Mouse (Mus musculus): ENCODE data around the gene Nxpe3.
A peak's percentile ranks its signal among the peaks of the same experiment; 100 is the strongest.

Nxpe3 gene

DNA sequence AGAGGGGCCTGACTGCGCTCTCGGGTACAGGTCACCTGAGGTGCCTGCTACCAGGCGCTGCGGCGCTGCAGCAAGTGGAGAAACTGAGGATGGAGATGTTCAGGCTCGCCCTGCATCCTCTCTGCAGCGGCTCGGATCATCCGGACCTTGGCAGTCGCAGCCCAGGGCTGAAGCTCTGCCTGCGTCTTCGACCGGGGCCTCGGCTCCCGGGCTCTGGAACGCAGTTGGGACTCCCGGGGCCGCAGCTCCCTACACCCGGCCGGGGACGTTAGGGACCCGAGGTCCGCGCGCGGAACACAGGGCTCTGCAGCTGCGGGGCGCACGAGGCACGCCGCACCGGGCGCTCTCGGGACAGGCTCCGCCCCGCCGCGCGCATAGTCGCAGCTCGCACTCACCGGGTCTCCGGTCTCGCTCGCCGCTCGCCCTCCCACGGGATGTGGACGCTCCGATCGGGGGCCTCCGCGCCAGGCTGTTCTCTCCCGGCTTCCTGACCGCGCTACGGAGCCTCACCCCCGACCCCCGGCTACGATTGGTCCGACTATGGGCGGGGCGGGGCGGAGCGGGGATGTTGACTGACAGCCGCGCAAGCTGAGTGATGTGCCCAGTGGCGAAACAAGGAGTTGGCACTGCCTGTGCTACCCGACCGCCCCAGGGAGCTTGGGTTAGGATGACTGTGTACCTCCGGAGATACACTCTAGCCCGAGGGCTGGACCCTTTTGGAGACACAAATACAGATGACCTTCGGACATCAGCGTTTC is at the start of gene Nxpe3:
TSS of gene Nxpe3 (minus strand) at position 393 of the 758 bp plus-strand sequence.
- DNase-seq (ENCODE audit: low spot score) = peak; percentile 79

DNA sequence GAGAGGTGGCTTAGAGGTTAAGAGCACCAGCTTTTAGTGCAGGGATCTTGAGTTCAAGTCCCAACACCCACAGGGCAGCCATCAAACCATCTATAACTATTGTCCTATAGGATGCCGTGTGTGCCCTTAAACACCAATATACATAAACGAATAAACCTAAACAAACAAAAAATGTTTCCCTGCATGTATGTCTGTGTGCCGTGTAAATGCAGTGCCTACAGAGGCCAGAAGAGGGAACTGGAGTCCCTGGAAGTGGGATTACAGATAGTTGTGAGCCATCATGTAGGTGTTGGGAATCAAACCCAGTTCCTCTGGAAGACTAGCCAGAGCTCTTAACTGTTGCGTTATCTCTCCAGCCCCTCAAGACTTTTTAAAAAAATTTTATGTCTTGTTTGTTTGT is 45.7 kb upstream of the Nxpe3 start:
- DNase-seq (ENCODE audit: low spot score) = no peak

DNA sequence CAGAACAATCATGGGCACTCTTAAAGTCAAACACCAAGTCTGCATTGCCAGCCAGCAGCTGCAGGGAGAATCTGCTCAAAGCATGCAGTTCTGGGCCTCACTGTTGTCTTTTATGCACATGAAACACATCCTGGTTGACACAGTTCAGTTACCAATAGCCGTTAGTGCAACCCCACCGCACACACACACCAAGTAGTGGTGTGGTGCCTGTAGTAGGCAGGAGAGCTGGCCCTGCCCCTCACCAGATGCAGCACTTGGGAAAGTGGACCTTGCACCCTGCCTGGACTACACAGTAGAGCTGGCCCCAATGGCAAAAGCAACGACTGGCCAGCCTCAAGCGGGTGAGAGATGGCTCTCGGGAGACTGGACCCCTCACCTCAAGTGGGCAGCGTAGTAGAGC is 44.6 kb upstream of the Nxpe3 start:
- DNase-seq (ENCODE audit: low spot score) = no peak

DNA sequence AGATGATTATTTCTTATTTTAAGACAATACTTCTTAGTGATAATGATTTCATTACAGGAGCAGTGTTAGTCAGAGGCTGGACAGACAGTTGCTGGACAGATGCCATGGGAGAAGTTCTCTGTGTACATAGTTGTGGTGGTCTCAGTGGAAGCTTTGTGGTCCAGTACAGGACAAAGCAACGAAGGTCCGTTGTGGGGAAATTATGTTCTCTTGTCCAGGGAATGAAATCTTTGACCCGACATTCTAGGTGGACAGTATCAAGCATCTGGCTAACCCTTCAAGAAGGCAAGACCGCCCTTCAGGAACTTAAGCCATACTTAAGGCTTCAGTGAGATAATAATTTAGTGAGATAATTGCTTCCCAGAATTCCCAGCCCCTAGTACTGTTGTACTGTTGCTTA is 43.7 kb upstream of the Nxpe3 start:
- DNase-seq (ENCODE audit: low spot score) = no peak

DNA sequence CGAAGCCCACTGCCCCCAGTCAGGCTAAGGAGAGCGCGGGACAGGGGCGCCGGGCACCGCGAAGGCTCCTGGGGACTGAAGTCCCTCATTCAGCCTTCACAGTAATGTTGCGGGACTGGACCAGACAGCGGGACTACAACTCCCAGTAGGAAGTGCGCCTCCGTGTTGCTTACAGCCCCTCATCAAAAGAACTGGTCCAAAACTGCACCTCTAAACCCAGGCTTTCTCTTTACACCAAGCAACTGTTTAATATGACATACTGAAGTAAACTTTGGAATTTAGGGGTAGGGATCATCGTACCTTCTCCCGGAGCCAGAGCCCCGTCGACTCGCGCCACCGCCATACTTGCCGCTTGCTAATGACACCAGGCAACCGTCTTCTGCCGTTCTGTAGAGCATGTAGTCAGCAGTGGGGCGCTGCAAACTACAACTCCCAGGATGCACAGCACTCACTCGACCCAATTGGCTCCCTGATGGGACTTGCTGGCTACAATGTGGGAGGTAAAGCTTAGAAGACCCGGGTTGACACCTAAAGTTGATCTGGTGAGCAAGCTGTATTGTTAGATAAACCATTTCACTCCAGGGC is 39.5 kb upstream of the Nxpe3 start, which contains the start of gene Cep97:
TSS of gene Cep97 (minus strand) at position 403 of the 585 bp plus-strand sequence.
- peak; percentile 83 for DNase-seq (ENCODE audit: low spot score)

DNA sequence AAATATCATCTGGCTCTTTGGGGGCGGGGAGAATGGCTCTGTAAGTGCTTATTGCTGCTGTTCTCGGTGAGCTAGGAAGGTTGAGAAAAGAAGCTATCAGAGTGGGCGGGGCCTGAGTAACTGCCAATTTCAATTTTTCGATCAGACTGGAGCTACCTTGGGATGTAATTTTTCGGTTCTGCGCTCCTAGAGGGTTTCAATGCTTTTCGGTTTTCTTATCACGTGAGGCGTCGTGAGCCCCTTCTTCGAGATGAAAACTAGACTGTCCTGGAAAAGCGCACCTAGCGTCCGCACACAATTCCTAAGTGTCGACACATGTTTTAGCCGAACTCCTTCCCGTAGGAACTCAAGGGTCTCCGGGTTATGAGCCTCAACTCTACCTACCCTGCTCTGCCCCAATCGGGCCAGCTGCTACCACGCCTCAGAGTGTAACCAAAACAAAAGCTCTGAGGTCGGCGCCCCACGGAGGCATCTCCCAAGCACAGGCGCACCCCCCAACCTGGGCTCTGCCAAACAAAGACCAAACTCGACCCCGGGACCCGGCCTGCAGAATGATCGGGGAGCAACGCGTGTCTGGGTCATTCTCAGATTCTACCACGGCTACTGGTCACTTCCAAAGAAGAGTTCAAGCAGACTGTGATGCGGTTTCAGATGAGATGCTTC is 38.7 kb upstream of the Nxpe3 start:
- peak; percentile 48 for DNase-seq (ENCODE audit: low spot score)

DNA sequence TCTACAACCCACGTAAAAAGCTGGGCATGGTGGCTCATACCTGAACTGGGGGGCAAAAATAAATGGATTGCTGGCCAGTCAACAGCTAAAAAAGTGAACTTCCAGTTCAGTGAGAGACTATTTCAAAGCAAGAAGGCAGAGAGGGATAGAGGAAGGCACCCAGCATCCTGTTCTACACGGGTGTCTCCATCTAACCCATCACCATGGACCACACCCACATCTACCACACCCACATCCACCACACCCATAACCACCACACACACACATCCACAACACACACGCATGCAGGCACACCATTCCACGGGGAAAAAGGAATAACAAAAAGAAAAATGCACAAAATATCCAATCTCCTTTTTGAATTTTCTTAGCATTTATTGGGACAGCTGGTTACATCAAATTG is 28.9 kb upstream of the Nxpe3 start:
- DNase-seq (ENCODE audit: low spot score) = no peak

DNA sequence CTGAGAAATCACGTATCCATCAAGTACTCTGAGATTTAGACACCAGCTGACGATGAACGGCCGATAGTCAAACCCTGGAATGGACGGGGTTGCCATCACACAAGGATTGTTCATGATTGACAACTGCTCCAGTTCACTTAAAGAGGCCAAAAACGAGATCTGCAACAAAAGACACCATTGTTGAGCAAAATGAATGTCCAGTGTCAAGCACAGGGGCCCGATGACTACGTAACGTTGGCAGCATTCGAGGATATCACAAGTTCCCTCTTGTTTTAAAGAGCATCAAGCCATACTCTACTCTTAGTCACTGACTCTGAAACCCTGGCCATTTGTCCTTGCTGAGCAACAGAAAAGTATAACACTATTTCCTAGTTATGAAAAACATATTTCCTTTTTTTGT is 27.0 kb upstream of the Nxpe3 start:
- no peak for DNase-seq (ENCODE audit: low spot score)

DNA sequence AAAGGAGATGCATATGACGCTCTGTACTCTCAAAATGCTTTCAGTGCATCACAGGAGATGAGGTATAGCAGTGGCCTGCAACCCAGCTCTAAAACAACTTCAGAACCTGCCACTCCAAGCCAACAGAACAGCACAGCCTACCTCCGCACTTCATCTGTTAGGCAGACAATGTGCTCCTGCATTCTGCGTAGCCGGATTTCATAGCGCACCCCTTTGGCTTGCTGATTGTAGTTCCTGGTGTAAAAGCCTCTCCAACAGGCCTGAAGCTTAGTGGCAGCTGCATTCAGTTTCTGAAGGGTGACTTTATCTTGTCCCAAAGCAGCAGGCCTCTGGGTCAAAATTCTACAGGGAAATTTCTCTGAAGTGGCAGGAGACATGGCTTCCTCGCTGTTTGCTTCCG is 19.6 kb upstream of the Nxpe3 start:
- DNase-seq (ENCODE audit: low spot score) = no peak

DNA sequence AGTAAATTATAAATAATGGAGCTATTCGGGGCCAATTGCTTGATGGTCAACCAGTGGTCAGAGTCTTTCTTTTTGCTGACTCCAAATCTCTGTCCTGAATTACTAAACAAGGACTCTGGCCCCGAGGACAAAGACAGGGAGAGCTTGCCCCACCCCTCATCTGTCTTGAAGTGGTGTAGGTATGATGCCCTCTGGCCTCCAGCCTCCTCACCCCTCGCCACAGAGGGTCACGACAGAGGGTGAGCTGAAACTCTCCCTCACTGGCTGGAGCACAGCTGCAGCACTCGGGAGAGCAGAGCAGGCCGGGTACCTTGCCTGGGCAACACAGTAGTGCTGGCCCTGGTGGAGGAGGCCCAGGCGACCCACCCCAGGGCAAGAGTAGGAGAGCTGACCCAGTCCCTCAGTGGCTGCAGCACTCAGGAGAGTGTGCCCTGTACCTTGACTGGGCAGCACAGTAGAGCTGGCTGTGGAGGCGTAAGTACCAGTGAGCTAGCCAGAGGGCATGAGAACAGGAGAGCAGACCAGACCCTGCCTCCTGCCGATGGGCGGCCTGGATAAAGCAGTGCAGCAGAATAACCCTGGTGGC is 15.2 kb upstream of the Nxpe3 start:
- DNase-seq (ENCODE audit: low spot score) = no peak

DNA sequence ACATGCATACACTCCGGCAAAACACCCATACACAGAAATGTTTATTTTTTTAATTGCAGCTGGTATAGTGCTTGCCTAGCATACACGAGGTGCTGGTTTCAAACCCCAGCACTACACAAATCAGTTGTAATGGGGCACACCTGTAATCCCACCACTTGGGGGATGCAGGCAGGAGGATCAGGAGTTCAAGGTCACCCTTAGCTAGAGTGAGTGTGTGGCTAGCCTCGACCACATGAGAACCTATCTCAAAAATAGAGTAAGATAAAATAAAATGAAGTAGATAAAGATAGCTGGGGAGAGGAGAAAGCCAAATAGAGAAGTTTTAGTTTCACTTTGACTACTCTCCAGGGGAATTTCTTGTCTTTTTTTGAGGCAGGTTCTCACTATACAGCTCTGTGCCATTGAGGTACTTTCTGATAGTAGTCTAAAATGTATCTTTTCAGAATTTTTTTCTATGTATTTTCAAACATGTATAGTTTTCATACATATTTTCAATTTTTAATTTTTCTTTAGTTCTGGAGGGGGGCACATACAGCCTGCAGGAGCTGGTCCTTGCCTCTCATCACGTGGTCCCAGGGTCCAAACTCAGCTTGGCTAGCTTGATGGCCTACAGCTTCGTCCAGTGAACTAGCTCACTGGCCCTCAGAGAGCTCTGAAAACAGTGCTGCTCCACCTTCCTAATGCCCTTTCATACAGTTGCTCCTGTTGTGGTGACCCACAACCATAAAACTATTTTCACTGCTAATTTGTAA is 12.0 kb upstream of the Nxpe3 start:
- no peak for DNase-seq (ENCODE audit: low spot score)

DNA sequence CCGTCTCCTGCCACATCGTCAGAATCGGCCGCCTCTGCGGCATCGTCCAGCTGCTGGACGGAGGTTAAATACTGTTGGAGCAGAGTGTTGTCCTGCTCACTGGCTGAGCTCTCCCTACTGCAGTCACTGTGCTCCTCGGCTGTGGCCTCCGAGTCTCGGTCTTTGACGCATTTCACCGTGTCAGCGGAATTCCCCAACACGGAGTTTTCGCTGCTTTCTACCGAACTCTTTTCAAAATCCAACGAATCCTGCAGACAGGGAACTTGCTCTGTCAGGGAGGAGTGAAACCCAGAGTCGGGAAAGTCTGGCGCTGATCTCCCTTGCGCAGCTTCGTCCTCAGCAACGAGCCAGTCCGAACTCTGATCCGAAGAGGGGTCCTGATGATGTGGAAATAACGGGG is 10.3 kb upstream of the Nxpe3 start:
- no peak for DNase-seq (ENCODE audit: low spot score)

DNA sequence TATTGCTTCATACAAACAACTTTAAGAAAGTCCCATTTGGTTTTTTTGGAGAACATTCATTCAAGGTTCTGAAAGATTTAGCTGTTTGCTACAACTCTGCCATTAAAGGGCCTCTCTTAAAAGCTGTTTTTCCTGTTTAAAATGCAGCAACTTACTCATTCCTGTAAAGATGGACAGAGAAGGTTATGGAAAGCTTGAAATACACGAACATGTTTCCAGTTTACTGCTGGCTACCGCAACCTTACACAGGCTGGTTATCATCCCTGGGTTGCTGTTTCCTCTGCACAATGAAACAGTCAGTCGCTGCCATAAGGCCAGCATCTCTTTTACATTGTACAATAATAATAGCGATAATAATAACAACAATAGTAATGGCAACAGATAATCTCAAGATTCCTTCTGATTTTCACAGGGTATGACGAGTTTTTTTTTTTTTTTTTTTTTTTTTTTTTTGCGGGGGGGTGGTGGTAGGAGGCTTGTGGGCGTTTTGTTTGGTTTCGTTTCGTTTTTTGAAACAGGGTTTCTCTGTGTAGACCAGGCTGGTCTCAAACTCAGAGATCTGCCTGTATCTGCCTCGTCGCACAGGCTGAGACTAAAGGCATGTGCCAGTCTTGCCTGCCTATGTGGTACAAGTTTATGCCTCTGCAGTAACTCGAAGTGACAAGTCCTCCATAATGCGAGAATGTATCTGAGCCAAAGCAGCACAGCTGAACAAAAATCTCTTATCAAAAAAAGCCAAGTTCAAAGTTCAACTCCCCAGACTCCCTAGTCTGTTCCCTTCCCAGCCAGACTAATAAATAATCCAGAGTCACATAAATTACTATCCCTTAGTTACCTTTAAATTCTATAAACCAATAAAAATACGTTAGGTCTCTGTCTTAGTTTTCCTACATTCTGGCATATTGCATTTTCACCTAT is 7.0 kb upstream of the Nxpe3 start:
- no peak for DNase-seq (ENCODE audit: low spot score)

DNA sequence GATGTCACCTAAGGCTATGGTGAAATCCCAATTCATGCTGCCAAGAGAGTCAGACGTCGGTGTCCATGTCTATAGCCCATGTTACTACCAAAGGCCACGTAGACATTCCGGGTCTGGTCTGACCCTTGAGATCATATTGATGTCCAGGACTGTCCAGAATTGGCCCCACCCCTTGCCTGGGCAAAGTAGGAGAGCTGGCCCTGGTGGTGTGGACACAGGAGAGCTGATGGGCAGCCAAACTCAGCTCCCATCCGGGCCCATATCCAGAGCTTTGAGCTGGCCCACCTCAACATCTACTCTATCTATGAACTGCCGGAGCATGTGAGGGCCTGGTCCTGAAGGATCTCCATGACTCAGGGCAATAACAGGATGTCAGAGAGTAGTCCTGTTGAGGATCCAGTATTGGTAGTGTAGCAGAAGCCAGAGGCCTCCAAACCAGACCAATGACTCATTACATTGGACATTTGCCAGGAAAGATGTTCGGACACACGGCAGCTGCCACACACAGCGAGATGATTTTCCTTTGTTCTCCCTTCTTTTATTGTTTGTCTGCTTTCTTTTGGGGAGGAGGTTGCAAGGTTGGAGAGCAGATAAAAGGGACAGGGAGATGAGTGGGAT is 3.4 kb upstream of the Nxpe3 start:
- DNase-seq (ENCODE audit: low spot score) = no peak

DNA sequence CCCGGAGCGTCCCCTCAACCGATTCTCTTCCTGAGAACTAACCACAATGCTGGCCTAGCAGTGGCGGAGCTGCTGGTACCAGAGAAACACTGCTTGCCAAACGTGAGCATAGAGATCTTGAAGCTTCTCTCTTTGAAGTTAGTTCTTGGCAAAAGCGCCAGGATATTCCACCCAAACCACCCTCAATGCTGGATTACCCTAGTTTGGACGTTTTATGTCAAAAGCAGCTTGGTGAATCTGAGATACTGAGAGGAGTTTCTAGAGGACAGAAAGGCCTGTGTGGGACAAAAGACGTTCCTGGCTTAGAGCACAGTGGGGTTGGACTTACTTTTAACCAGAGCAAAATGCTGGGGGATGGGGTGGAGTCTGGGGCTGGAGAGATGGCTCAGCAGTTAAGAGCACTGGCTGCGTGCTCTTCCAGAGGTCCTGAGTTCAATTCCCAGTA is 588 bp upstream of the Nxpe3 start:
- no peak for DNase-seq (ENCODE audit: low spot score)

DNA sequence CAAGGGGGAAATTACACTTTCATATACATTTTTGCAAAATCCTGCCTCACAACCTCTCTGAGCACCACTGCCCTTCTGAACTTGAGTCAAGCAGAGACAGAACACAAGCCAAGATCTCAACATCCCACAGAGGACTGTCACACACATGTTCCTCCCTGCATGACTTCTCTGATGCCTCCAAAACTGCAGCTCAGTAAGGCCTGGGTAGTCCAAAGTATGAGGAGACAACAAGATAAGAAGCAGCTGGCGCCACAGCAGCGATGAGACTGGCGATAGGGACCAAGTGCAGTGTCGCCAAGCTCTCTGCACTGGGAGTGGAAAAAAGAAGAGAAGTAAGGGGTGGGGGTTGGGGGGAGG is 571 bp downstream of the Nxpe3 start:
- no peak for DNase-seq (ENCODE audit: low spot score)

DNA sequence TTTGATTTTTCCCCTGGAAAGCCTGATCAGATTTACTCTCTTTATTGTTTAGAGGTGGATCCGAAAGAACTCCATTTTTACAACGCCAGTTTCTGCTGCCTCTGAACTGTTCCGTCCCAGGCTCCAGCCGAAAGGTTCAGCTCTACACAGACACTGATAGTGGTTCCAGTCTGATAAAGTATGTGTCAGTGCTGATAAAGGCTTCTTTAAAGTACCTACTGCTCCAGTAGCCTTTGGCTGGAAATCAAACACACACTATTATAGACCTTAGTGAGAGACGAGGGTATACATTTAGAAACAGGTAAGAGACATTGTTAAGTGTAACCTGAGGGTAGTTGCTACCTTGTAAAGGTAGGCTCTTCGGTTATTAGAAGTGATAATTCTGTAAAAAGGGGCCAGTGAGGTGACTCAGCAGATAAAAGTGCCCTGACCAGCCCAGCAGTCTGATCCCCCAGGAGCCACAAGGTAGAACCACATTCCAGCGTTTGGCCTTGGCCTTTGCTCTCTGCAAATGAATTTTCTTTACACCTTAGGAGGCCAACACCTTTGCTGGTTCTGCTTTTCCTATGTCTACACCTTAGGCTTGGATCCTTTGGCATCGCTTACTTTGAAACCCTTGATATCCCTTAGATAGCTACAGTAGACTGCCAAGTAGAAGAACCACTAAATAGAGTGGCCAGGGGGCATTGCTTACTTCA is 1.5 kb downstream of the Nxpe3 start:
- DNase-seq (ENCODE audit: low spot score) = no peak

DNA sequence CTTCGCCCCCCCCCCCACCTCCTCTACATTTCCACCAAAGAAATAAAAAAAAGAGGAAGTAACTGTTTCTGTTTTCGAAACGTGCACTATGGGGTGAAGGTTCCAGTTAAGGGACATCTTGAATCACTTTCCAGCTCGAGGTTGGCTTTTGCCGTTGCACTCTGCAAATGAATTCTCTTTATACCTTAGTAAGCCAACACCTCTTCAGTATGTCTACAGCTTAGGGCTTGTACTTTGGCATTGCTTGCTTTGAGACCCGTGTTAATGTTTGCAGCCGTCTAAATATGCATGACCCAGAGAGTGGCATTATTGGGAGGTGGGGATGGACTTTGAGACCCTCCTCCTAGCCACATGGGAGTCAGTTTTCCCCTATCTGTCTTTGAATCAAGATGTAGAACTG is 2.6 kb downstream of the Nxpe3 start:
- no peak for DNase-seq (ENCODE audit: low spot score)

DNA sequence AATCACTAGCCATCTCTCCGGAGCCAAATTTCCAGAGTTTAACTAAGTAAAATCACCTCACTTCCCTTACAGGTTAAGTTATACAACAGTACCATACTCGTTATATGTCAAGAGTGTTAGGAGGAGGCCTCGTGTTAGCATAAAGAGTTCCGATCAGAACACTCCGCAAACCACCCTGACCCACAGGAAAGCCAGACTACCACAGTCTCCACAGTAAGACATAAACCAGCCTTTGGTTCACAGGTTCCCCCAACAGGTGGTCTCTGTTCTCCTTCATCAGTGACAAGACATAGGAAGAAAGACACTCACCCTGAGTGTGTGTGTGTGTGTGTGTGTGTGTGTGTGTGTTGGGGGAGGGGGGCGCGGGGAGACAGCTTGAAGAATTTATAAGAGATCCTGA is 3.7 kb downstream of the Nxpe3 start:
- no peak for DNase-seq (ENCODE audit: low spot score)
